Mouse (Mus musculus) brain, embryonic 14.5 days (tissue): ENCODE measurements around the gene Egfem1.

ENCODE experiments used
- CTCF ChIP-seq: fragments of 200-500 bp; IDR thresholded peaks from 2 replicates; pipeline ENCODE4 v1.5.1; 2012; ENCODE audit warnings: inconsistent platforms, mild to moderate bottlenecking, moderate library complexity, borderline replicate concordance; ENCODE audit not compliant: insufficient read depth, insufficient read length; ENCODE audit errors: extremely low read depth
- POLR2A ChIP-seq: fragments of 200-500 bp; IDR thresholded peaks from 2 replicates; pipeline ENCODE4 v1.6.1; 2012; ENCODE audit warnings: mild to moderate bottlenecking, inconsistent platforms, borderline replicate concordance; ENCODE audit not compliant: poor library complexity, insufficient read depth, insufficient read length, severe bottlenecking; ENCODE audit errors: extremely low read depth

DNA sequence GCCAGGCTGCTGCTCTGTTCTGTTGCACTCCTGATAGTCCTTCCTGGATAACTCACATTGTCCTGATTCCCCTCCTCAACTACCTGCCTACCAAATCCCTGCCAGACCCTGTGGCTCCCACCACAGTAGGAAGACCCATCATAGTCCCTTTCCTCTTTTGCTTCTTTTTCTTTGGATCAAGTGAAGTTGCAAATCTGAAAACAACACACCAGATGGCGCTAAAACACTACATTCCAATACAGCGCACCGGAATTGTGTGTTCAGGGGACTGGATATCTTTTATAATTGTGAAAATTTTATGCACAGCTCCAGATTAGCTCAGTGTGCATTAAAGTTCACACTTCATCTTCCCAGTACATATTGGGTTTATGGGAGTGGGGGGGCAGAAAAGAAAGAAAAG lies 45.7 kb upstream of the Egfem1 start:
- no peak for TF ChIP-seq POLR2A
- TF ChIP-seq CTCF = peak; percentile 70; the same call in 1 of the 2 replicates
